8 mouse cellular contexts compared by ENCODE assay signal in the genomic region with DNA sequence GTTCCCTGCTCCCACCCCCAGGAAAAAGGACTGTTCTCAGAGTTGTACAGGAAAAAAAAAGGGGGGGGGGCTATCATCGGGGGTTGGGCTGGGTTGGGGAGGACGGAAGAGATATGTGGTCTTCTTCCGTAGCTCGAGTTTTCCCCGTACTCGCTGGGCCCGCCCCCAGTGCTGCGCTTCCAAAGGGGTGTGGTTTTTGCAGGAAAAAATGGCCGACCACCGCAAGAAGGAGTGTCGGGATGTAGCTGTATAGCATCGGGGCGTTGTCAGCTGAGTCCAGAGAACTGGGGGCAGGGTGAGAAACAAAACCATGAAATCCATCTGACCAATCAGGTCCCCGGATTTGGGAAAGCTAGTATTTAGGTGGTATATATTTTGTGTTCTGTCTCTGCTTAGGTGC. TPM values are rescaled to one million over a fixed set of nuclear protein-coding genes. Genes with fewer than 3 reads are reported as not detected.
DNase-seq lines count a peak whose midpoint lies in the region; ATAC-seq and TF ChIP-seq lines count a peak whose summit lies in the region.

No protein-coding gene starts in this region.

- peak overlapping the region; percentile 61 for H3K4me2 ChIP-seq in hindbrain, embryonic 14.5 days (replicated peaks)
- peak overlapping the region; percentile 60 for H3K4me2 ChIP-seq in lung, postnatal 0 days (replicated peaks; ENCODE audit: low read depth, low read length)

- TF ChIP-seq CTCF in lung, postnatal 0 days (IDR thresholded peaks at IDR 0.05), result no peak

- H3K27ac ChIP-seq in hindbrain, embryonic 14.5 days, result peak overlapping the region; percentile 92
- peak overlapping the region; percentile 78 for H3K27ac ChIP-seq in lung, postnatal 0 days (ENCODE audit: low read length)

- ATAC-seq in activated CD4-positive, CD25-positive, alpha-beta regulatory T cell, adult 4 months, result peak; percentile 16
- peak; percentile 79 for ATAC-seq in hindbrain, embryonic 14.5 days (ENCODE audit: low FRiP score)
- ATAC-seq in lung, postnatal 0 days, result peak; percentile 89
- ATAC-seq in erythroid progenitor cell, adult 5-6 weeks (replicated peaks; ENCODE audit: low FRiP score, poor library complexity, severe bottlenecking), result no peak

- no peaks in the 10 kb centered on the region for H3K9me3 ChIP-seq in hindbrain, embryonic 14.5 days (ENCODE audit: control insufficient read depth, low read length)
- no peaks in the 10 kb centered on the region for H3K9me3 ChIP-seq in lung, postnatal 0 days (ENCODE audit: low read length)

- peaks cover 3% of the 10 kb centered on the region for H3K27me3 ChIP-seq in hindbrain, embryonic 14.5 days (ENCODE audit: control insufficient read depth, insufficient read depth, low read length)
- H3K27me3 ChIP-seq in lung, postnatal 0 days (replicated peaks; ENCODE audit: insufficient read depth, low read length), result no peaks in the 10 kb centered on the region

- peak; percentile 69 to 78 for DNase-seq in cerebellum, postnatal 14 days
- DNase-seq in frontal cortex, postnatal 25 days (ENCODE audit: low spot score in 2 of 2), result peak; percentile 14 to 41
- peak; percentile 59 for DNase-seq in hindbrain, embryonic 14.5 days (ENCODE audit: low spot score)
- peak; percentile 17 to 33 for DNase-seq in layer of hippocampus, postnatal 25 days (ENCODE audit: extremely low spot score in 1 of 2, low spot score in 1 of 2)
- peak; percentile 68 for DNase-seq in lung, postnatal 0 days (ENCODE audit: low spot score)
- peak; percentile 44 for DNase-seq in ovary, postnatal 14 days (ENCODE audit: low spot score)

- peaks cover 20% of the 10 kb centered on the region for H3K36me3 ChIP-seq in hindbrain, embryonic 14.5 days (replicated peaks; ENCODE audit: control insufficient read depth, insufficient read depth)
- H3K36me3 ChIP-seq in lung, postnatal 0 days (ENCODE audit: insufficient read depth, low read length), result no peaks in the 10 kb centered on the region

- peak overlapping the region; percentile 49 for H3K4me3 ChIP-seq in hindbrain, embryonic 14.5 days (replicated peaks; ENCODE audit: low read length)
- peak overlapping the region; percentile 45 for H3K4me3 ChIP-seq in lung, postnatal 0 days (ENCODE audit: low read depth, low read length)

- peak overlapping the region; percentile 76 for H3K9ac ChIP-seq in hindbrain, embryonic 14.5 days
- 0 out of 2 replicates have a peak overlapping the region, but pooled peaks have one; percentile 26 for H3K9ac ChIP-seq in lung, postnatal 0 days (replicated peaks; ENCODE audit: low read depth)

- no peaks in the 10 kb centered on the region for H3K4me1 ChIP-seq in hindbrain, embryonic 14.5 days (replicated peaks; ENCODE audit: control insufficient read depth, insufficient read depth, low read length)
- no peaks in the 10 kb centered on the region for H3K4me1 ChIP-seq in lung, postnatal 0 days (ENCODE audit: insufficient read depth, low read depth, low read length)

- TF ChIP-seq EP300 in lung, postnatal 0 days (IDR thresholded peaks at IDR 0.05), result no peak

- WGBS in hindbrain, embryonic 14.5 days, result 9% methylated on average over 13 of the region's 14 CpGs
- whole genome bisulfite sequencing in lung, postnatal 0 days, result 13% methylated on average over 14 of the region's 14 CpGs

RNA-seq across cellular contexts. Expression of a gene that starts 0.8 kb away (rescaled TPM):
- polyA plus RNA-seq in activated CD4-positive, CD25-positive, alpha-beta regulatory T cell, adult 4 months (2017; shearing (Covaris generic)), result 1 to 10 TPM; 1.3 to 2.2 TPM
- polyA plus RNA-seq in hindbrain, embryonic 14.5 days (2014; fragmentation: Nextera tagmentation; extraction: Ambion mirVana), result 71.9 and 81.9 TPM in 2 replicates
- 10 to 100 TPM; 50.8 to 59.2 TPM for total RNA-seq in layer of hippocampus, postnatal 25 days (2021)
- polyA plus RNA-seq in lung, postnatal 0 days (2015; fragmentation: Nextera tagmentation; extraction: Ambion mirVana), result 33.3 and 37.3 TPM in 2 replicates
- not detected in 2 replicates for total RNA-seq in erythroid progenitor cell, adult 5-6 weeks (2015; ENCODE audit: low replicate concordance)
- 0.15 and 0.39 TPM in 2 replicates for total RNA-seq in erythroid progenitor cell, adult 5-6 weeks (2017; ENCODE audit: low replicate concordance)

RNA-seq across cellular contexts. Expression of a gene that starts 32.2 kb away (rescaled TPM):
- polyA plus RNA-seq in activated CD4-positive, CD25-positive, alpha-beta regulatory T cell, adult 4 months (2017; shearing (Covaris generic)), result 1 to 10 TPM in 1 of 2 experiments, under 1 TPM in 1; 0.82 to 1.2 TPM
- 5.4 and 5.7 TPM in 2 replicates for polyA plus RNA-seq in hindbrain, embryonic 14.5 days (2014; fragmentation: Nextera tagmentation; extraction: Ambion mirVana)
- 10 to 100 TPM; 33.4 to 38.1 TPM for total RNA-seq in layer of hippocampus, postnatal 25 days (2021)
- polyA plus RNA-seq in lung, postnatal 0 days (2015; fragmentation: Nextera tagmentation; extraction: Ambion mirVana), result 4.2 and 4.7 TPM in 2 replicates
- total RNA-seq in erythroid progenitor cell, adult 5-6 weeks (2015; ENCODE audit: low replicate concordance), result 1.1 TPM in 1 of 2 replicates, not detected in the other
- 0.15 TPM in 1 of 2 replicates, not detected in the other for total RNA-seq in erythroid progenitor cell, adult 5-6 weeks (2017; ENCODE audit: low replicate concordance)

RNA-seq across cellular contexts. Expression of a gene that starts 32.7 kb away (rescaled TPM):
- 1 to 10 TPM in 1 of 2 experiments, under 1 TPM in 1; 0.93 to 2.3 TPM for polyA plus RNA-seq in activated CD4-positive, CD25-positive, alpha-beta regulatory T cell, adult 4 months (2017; shearing (Covaris generic))
- 38.5 and 40.4 TPM in 2 replicates for polyA plus RNA-seq in hindbrain, embryonic 14.5 days (2014; fragmentation: Nextera tagmentation; extraction: Ambion mirVana)
- total RNA-seq in layer of hippocampus, postnatal 25 days (2021), result 1 to 10 TPM; 6.1 to 6.5 TPM
- polyA plus RNA-seq in lung, postnatal 0 days (2015; fragmentation: Nextera tagmentation; extraction: Ambion mirVana), result 11.9 and 13.1 TPM in 2 replicates
- not detected in 2 replicates for total RNA-seq in erythroid progenitor cell, adult 5-6 weeks (2015; ENCODE audit: low replicate concordance)
- total RNA-seq in erythroid progenitor cell, adult 5-6 weeks (2017; ENCODE audit: low replicate concordance), result 0.13 TPM in 1 of 2 replicates, not detected in the other

RNA-seq across cellular contexts. Expression of a gene that starts 37.9 kb away (rescaled TPM):
- 10 to 100 TPM in 1 of 2 experiments, 1 to 10 TPM in 1; 5.9 to 11.8 TPM for polyA plus RNA-seq in activated CD4-positive, CD25-positive, alpha-beta regulatory T cell, adult 4 months (2017; shearing (Covaris generic))
- 84.8 and 102 TPM in 2 replicates for polyA plus RNA-seq in hindbrain, embryonic 14.5 days (2014; fragmentation: Nextera tagmentation; extraction: Ambion mirVana)
- total RNA-seq in layer of hippocampus, postnatal 25 days (2021), result 10 to 100 TPM; 78.1 to 85.7 TPM
- 46.4 and 56.2 TPM in 2 replicates for polyA plus RNA-seq in lung, postnatal 0 days (2015; fragmentation: Nextera tagmentation; extraction: Ambion mirVana)
- 3.6 and 4.6 TPM in 2 replicates for total RNA-seq in erythroid progenitor cell, adult 5-6 weeks (2015; ENCODE audit: low replicate concordance)
- total RNA-seq in erythroid progenitor cell, adult 5-6 weeks (2017; ENCODE audit: low replicate concordance), result 0.76 and 2.2 TPM in 2 replicates

Comparison
In these comparisons a context has a peak if more than half of its experiments do, and no peak if none do; other contexts are left out.
1. RNA of a gene that starts 0.8 kb away (polyA plus RNA-seq): 71.9 to 81.9 TPM in hindbrain, embryonic 14.5 days and 33.3 to 37.3 TPM in lung, postnatal 0 days; 1.3 to 2.2 TPM in activated CD4-positive, CD25-positive, alpha-beta regulatory T cell, adult 4 months; every median in the first group is over 10 times any median in the second.
2. Peak in every context shown above with its lines, with median percentiles within 50 percentile points of each other: DNase-seq.